Mouse (Mus musculus) hindbrain, embryonic 12.5 days (tissue): ENCODE measurements around the gene Ehbp1. TPM values are rescaled to one million over a fixed set of nuclear protein-coding genes. Genes with fewer than 3 reads are reported as not detected.
A peak's percentile ranks its signal among the peaks of the same experiment; 100 is the strongest.

Experiments
- ATAC-seq: fragments of 200-750 bp; cut with Nextera tagmentation; 2 replicates; pipeline ENCODE4 v1.8.0; 2017; ENCODE audit warnings: moderate TSS enrichment; ENCODE audit not compliant: low FRiP score
- H3K27ac ChIP-seq: fragments of 300-500 bp; sonication (generic); 2 replicates; pipeline ENCODE4 v1.5.1; 2016; ENCODE audit warnings: mild to moderate bottlenecking
- H3K27me3 ChIP-seq: fragments of 300-500 bp; sonication (generic); 2 replicates; pipeline ENCODE4 v1.6.1; 2016; ENCODE audit warnings: mild to moderate bottlenecking
- H3K36me3 ChIP-seq: fragments of 300-500 bp; sonication (generic); 2 replicates; pipeline ENCODE4 v1.6.1; 2016; ENCODE audit warnings: mild to moderate bottlenecking
- H3K4me1 ChIP-seq: fragments of 300-500 bp; sonication (generic); 2 replicates; pipeline ENCODE4 v1.6.1; 2016
- H3K4me2 ChIP-seq: fragments of 300-500 bp; sonication (generic); replicated peaks from 2 replicates; pipeline ENCODE4 v1.6.1; 2016; ENCODE audit warnings: mild to moderate bottlenecking
- H3K4me3 ChIP-seq: fragments of 300-500 bp; sonication (generic); 2 replicates; pipeline ENCODE4 v1.5.1; 2016; ENCODE audit warnings: mild to moderate bottlenecking
- H3K9ac ChIP-seq: fragments of 300-500 bp; sonication (generic); 2 replicates; pipeline ENCODE4 v1.6.1; 2016; ENCODE audit warnings: mild to moderate bottlenecking, moderate library complexity
- H3K9me3 ChIP-seq: fragments of 300-500 bp; sonication (generic); replicated peaks from 2 replicates; pipeline ENCODE4 v1.6.1; 2016; ENCODE audit warnings: mild to moderate bottlenecking
- WGBS: fragments of 180-500 bp; shearing (Covaris S2); methylation state at CpG from one replicate; pipeline ENCODE4 v1.1.7; 2016; 5-methylcytosine and 5-hydroxymethylcytosine counted together
- polyA plus RNA-seq: library from polyadenylated mRNA; unstranded; fragments of >200 nt; fragmentation: Nextera tagmentation; extraction: Ambion mirVana; gene quantifications from 2 replicates; pipeline ENCODE4 v1.2.1, GENCODE M21; 2016

Gene Ehbp1
- polyA plus RNA-seq, 1 experiment from 2014 or later = 19.6 TPM

GRCm38 (mm10) chr11:22112161-22112560 lies 229.9 kb downstream of the Ehbp1 start:
- ATAC-seq = no peak

GRCm38 (mm10) chr11:22089346-22089745 lies 252.7 kb downstream of the Ehbp1 start:
- Histone ChIP-seq H3K36me3 (peaks cover 5% of the 10 kb centered on the region; the same call in 1 of the 2 replicates), H3K27me3 (no peaks in the 10 kb centered on the region), H3K9me3 (no peaks in the 10 kb centered on the region), H3K27ac (no peak overlapping the region), H3K4me3 (no peak overlapping the region), H3K4me1 (no peaks in the 10 kb centered on the region), H3K4me2 (no peak overlapping the region), H3K9ac (no peak overlapping the region)
- no peak for ATAC-seq
- 76% methylated on average over 8 of the region's 8 CpGs for WGBS

More at GRCm38 (mm10) chr11:22112161-22112560, 229.9 kb downstream of the Ehbp1 start:
- Histone ChIP-seq H3K4me3 (no peak overlapping the region), H3K36me3 (no peaks in the 10 kb centered on the region), H3K9me3 (no peaks in the 10 kb centered on the region), H3K27me3 (no peaks in the 10 kb centered on the region), H3K4me2 (no peak overlapping the region), H3K27ac (no peak overlapping the region), H3K4me1 (no peaks in the 10 kb centered on the region), H3K9ac (no peak overlapping the region)
- WGBS = 100% methylated on average over 3 of the region's 3 CpGs

GRCm38 (mm10) chr11:22063352-22063751 lies 278.7 kb downstream of the Ehbp1 start:
- no peaks in the 10 kb centered on the region for H3K9me3 ChIP-seq
- ATAC-seq = no peak
- H3K4me1 ChIP-seq = 0 out of 2 replicates have a peak, but pooled peaks cover 2% of the 10 kb centered on the region
- no peak overlapping the region for H3K4me2 ChIP-seq
- 74% methylated on average over 2 of the region's 2 CpGs for WGBS
- no peak overlapping the region for H3K4me3 ChIP-seq
- H3K27ac ChIP-seq = no peak overlapping the region
- H3K36me3 ChIP-seq = no peaks in the 10 kb centered on the region
- H3K27me3 ChIP-seq = no peaks in the 10 kb centered on the region
- no peak overlapping the region for H3K9ac ChIP-seq

- Histone ChIP-seq H3K4me3 (no peak overlapping the region), H3K9me3 (no peaks in the 10 kb centered on the region), H3K27me3 (no peaks in the 10 kb centered on the region), H3K4me2 (no peak overlapping the region), H3K4me1 (peaks cover 8% of the 10 kb centered on the region; the same call in 1 of the 2 replicates), H3K36me3 (no peaks in the 10 kb centered on the region), H3K9ac (no peak overlapping the region), H3K27ac (no peak overlapping the region)
- no peak for ATAC-seq
- WGBS = 84% methylated on average over 4 of the region's 4 CpGs
These were observed 280.4 kb downstream of the Ehbp1 start for GRCm38 (mm10) chr11:22061660-22062059.

GRCm38 (mm10) chr11:22057538-22057937 lies 284.6 kb downstream of the Ehbp1 start:
- no peak overlapping the region for H3K27ac ChIP-seq
- H3K9ac ChIP-seq = no peak overlapping the region
- WGBS = 63% methylated on average over 5 of the region's 5 CpGs
- ATAC-seq = peak; percentile 53; the same call in 1 of the 2 replicates
- no peaks in the 10 kb centered on the region for H3K36me3 ChIP-seq
- peaks cover 8% of the 10 kb centered on the region; the same call in 1 of the 2 replicates for H3K4me1 ChIP-seq
- H3K4me3 ChIP-seq = no peak overlapping the region
- H3K27me3 ChIP-seq = no peaks in the 10 kb centered on the region; the same call in 1 of the 2 replicates
- H3K9me3 ChIP-seq = no peaks in the 10 kb centered on the region
- no peak overlapping the region for H3K4me2 ChIP-seq

- H3K9ac ChIP-seq = no peak overlapping the region
- peak; percentile 70 for ATAC-seq
- no peak overlapping the region for H3K4me2 ChIP-seq
- no peaks in the 10 kb centered on the region; the same call in 1 of the 2 replicates for H3K27me3 ChIP-seq
- H3K9me3 ChIP-seq = no peaks in the 10 kb centered on the region
- H3K4me1 ChIP-seq = peaks cover 8% of the 10 kb centered on the region; the same call in 1 of the 2 replicates
- no peak overlapping the region for H3K4me3 ChIP-seq
- H3K27ac ChIP-seq = no peak overlapping the region
- H3K36me3 ChIP-seq = peaks cover 2% of the 10 kb centered on the region; the same call in 1 of the 2 replicates
- 53% methylated on average over 6 of the region's 6 CpGs for WGBS
These were observed 286.2 kb downstream of the Ehbp1 start for GRCm38 (mm10) chr11:22055908-22056307.

GRCm38 (mm10) chr11:22053034-22053668 lies 288.9 kb downstream of the Ehbp1 start:
- H3K4me3 ChIP-seq = no peak overlapping the region
- peaks cover 6% of the 10 kb centered on the region; the same call in 1 of the 2 replicates for H3K4me1 ChIP-seq
- 89% methylated on average over 10 of the region's 10 CpGs for WGBS
- no peak overlapping the region for H3K4me2 ChIP-seq
- H3K9me3 ChIP-seq = no peaks in the 10 kb centered on the region
- H3K27me3 ChIP-seq = no peaks in the 10 kb centered on the region; the same call in 1 of the 2 replicates
- H3K9ac ChIP-seq = no peak overlapping the region
- no peak for ATAC-seq
- H3K27ac ChIP-seq = no peak overlapping the region
- peaks cover 4% of the 10 kb centered on the region; the same call in 1 of the 2 replicates for H3K36me3 ChIP-seq

- H3K4me3 ChIP-seq = no peak overlapping the region
- ATAC-seq = no peak
- H3K27ac ChIP-seq = no peak overlapping the region
- H3K36me3 ChIP-seq = peaks cover 4% of the 10 kb centered on the region; the same call in 1 of the 2 replicates
- WGBS = 81% methylated on average over 7 of the region's 7 CpGs
- no peaks in the 10 kb centered on the region for H3K9me3 ChIP-seq
- H3K4me1 ChIP-seq = no peaks in the 10 kb centered on the region
- H3K9ac ChIP-seq = no peak overlapping the region
- H3K27me3 ChIP-seq = no peaks in the 10 kb centered on the region; the same call in 1 of the 2 replicates
- H3K4me2 ChIP-seq = no peak overlapping the region
These were observed 291.2 kb downstream of the Ehbp1 start for GRCm38 (mm10) chr11:22050864-22051263.

GRCm38 (mm10) chr11:22039854-22040426 lies 302.2 kb downstream of the Ehbp1 start:
- Histone ChIP-seq H3K9me3 (no peaks in the 10 kb centered on the region), H3K4me1 (no peaks in the 10 kb centered on the region), H3K9ac (no peak overlapping the region), H3K27ac (no peak overlapping the region), H3K4me2 (no peak overlapping the region), H3K27me3 (no peaks in the 10 kb centered on the region), H3K4me3 (no peak overlapping the region), H3K36me3 (no peaks in the 10 kb centered on the region)
- no peak for ATAC-seq
- 79% methylated on average over 6 of the region's 6 CpGs for WGBS

GRCm38 (mm10) chr11:22034564-22035105 lies 307.5 kb downstream of the Ehbp1 start:
- H3K4me3 ChIP-seq = no peak overlapping the region
- no peak overlapping the region for H3K4me2 ChIP-seq
- H3K9me3 ChIP-seq = no peaks in the 10 kb centered on the region
- H3K27me3 ChIP-seq = no peaks in the 10 kb centered on the region
- ATAC-seq = no peak
- no peaks in the 10 kb centered on the region for H3K4me1 ChIP-seq
- 22% methylated on average over 7 of the region's 7 CpGs for WGBS
- no peaks in the 10 kb centered on the region for H3K36me3 ChIP-seq
- no peak overlapping the region for H3K27ac ChIP-seq
- H3K9ac ChIP-seq = no peak overlapping the region

- Histone ChIP-seq H3K9me3 (no peaks in the 10 kb centered on the region), H3K4me3 (no peak overlapping the region), H3K4me1 (no peaks in the 10 kb centered on the region), H3K36me3 (no peaks in the 10 kb centered on the region), H3K9ac (no peak overlapping the region), H3K4me2 (no peak overlapping the region), H3K27ac (no peak overlapping the region), H3K27me3 (no peaks in the 10 kb centered on the region)
- WGBS = 92% methylated on average over 3 of the region's 3 CpGs
- no peak for ATAC-seq
These were observed 308.5 kb downstream of the Ehbp1 start for GRCm38 (mm10) chr11:22033582-22033981.

GRCm38 (mm10) chr11:22020602-22021001 lies 321.5 kb downstream of the Ehbp1 start:
- H3K4me3 ChIP-seq = no peak overlapping the region
- no peak overlapping the region for H3K4me2 ChIP-seq
- no peak overlapping the region for H3K27ac ChIP-seq
- ATAC-seq = no peak
- H3K36me3 ChIP-seq = no peaks in the 10 kb centered on the region
- no peaks in the 10 kb centered on the region for H3K27me3 ChIP-seq
- no peaks in the 10 kb centered on the region for H3K9me3 ChIP-seq
- no peak overlapping the region for H3K9ac ChIP-seq
- 89% methylated on average over 2 of the region's 2 CpGs for WGBS
- H3K4me1 ChIP-seq = no peaks in the 10 kb centered on the region
